17 mouse cellular contexts compared by ENCODE assay signal in genomic region chr6:71465146-71465545, GRCm38 (mm10).
"Had no signal": no experiment of that assay in that cellular context is flagged by ENCODE, and none has a peak within 500 bp of the region (broad histone marks: within the 10 kb centered on the region; RNA-seq: fewer than 3 reads in every experiment).

No protein-coding gene starts in this region.

- H3K4me2 ChIP-seq: limb, embryonic 12.5 days; limb, embryonic 15.5 days; liver, embryonic 11.5 days; lung, embryonic 14.5 days; midbrain, embryonic 13.5 days had no signal

- H3K27me3 ChIP-seq: limb, embryonic 12.5 days; limb, embryonic 15.5 days; midbrain, embryonic 13.5 days had no signal

- H3K36me3 ChIP-seq: limb, embryonic 12.5 days; limb, embryonic 15.5 days; midbrain, embryonic 13.5 days had no signal

- DNase-seq: kidney, postnatal 25 days; layer of hippocampus, adult 9-11 months; left cerebral cortex, postnatal 4 days; liver, postnatal 0 days; lung, embryonic 14.5 days; thymus, adult 2 months; thymus, postnatal 14 days; thymus, postnatal 4 days had no signal

- ATAC-seq: liver, postnatal 0 days; lung, postnatal 0 days; midbrain, embryonic 13.5 days had no signal

- H3K9me3 ChIP-seq: limb, embryonic 12.5 days; limb, embryonic 15.5 days; midbrain, embryonic 13.5 days had no signal

- H3K4me1 ChIP-seq: limb, embryonic 12.5 days; limb, embryonic 15.5 days; midbrain, embryonic 13.5 days had no signal

- H3K9ac ChIP-seq: limb, embryonic 12.5 days; limb, embryonic 15.5 days; liver, embryonic 14.5 days; liver, postnatal 0 days; lung, embryonic 14.5 days; midbrain, embryonic 13.5 days had no signal

- H3K27ac ChIP-seq: kidney, postnatal 0 days; layer of hippocampus, adult 2 months; limb, embryonic 12.5 days; limb, embryonic 15.5 days; liver, embryonic 14.5 days; macrophage; midbrain, embryonic 13.5 days had no signal

- H3K4me3 ChIP-seq: layer of hippocampus, adult 2 months; limb, embryonic 12.5 days; limb, embryonic 15.5 days; midbrain, embryonic 13.5 days had no signal
